Mouse (Mus musculus) c-Kit-positive CD71-positive TER-119-negative erythroid progenitor cells, embryonic 14.5 days (primary cell): ENCODE results near the gene Ptprt.

Experiments
- DNase-seq: peaks from one replicate; pipeline ENCODE4 v3.0.0-alpha.2; 2013; ENCODE audit warnings: low read depth

The Ptprt gene

DNA sequence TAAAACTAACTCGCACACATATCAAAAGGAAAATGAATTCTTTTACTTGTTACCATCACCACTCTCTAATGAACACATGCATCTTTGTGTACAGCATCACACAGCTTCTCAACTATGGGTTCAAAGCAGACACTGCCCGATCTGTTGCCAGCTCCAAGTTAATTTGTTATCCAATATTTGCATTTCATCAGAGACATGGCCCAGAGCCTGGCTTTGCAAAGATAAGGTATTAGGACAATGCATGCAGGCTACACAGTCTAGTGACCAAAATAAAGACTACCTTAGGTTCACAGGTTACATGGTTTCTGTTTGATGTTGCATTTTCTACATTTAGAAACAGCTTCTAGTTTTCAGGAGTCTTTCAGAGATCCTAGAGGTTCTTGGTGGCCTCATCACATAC, 719.0 kb downstream of the Ptprt start:
- no peak for DNase-seq

DNA sequence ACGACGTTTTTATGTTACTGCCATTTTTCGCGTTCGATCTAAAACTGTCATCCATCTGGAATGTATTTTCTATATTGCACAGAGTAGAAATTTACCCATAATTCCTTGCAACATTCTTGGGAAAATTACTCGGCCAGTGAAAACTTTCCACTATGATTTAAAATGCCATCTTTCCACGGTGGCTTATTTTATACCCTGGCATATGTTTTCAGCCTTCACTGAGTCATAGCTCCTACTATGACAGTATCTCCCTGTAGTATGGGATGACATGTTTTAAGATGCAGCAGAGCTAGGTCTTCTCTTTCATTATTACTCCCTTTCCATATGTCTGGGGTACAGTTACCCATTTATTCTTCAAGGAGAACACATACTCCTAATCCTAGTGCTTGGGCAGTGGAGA, 753.7 kb downstream of the Ptprt start:
- no peak for DNase-seq

DNA sequence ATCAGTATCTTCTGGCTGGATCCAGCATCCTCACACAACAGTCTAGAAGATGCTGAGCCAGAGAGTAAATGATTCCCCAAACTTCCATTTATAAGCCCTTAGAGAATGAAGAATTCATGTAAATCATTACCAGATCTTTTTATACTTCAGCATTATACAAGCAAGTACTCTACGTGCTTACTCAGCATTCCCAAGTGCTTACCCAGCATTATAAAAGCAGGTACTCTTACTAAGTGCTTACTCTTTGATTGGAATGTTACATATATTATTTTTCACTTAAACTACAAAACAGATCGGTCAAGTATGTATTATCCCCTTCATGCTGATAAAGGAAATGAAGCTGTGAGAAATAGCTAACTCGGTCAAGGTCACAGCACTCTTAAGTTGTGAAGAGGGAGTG, 758.8 kb downstream of the Ptprt start:
- no peak for DNase-seq

DNA sequence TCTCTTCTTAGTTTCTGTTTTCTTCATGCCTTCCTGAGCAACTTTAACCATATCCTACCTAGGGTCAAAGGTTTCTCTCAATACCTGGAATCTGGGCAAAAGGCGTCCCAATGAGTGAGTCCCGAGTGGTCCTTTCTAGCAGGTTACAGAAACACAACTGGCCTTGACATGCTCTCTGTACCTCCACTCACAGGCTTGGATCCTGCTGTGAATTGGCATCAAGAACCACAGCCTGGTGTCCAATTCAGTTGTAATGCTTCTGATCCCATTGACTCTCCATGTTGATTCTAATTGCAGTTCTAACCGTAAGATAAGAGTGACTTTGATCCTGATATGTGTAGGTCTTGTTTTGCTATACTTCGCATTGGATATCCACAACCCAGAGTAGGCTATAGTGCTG, 776.5 kb downstream of the Ptprt start:
- DNase-seq: no peak

DNA sequence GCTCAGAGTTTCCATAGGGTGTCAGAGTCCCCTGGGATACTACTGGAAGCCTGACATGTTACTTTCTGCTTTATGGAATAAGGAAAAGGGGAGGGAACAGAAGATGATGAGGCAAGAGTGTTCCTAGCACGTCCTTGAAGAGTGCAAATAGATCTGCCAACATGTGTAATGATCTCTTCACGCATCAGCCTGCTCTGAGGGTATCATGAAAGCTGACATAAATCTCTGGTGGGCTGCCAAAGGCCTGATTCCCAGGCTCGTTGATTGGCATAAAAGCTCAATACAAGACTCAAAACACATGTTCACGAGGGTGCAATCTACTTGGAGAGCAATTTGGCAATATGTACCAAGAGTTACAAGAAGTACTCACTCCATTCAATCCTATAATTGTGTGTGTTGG, 778.4 kb downstream of the Ptprt start:
- no peak for DNase-seq

DNA sequence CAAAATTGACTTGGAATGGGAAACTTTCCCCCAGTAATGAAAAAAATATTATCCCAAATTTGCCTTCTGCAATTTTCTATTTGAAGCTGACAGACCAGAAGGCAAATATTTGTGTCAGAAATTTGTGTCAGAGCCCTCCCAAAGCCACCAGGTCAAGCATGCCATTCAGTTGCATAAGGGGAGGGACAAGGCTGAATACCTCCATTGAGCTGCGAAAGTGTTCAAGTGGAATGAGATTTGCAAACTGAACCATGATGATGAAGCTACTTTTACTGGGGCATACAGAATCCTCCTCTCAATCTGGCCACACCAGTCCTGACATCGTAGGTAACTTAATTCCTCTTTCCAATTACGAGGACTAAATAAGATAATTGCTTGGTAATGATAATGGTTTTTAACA, 780.0 kb downstream of the Ptprt start:
- no peak for DNase-seq

DNA sequence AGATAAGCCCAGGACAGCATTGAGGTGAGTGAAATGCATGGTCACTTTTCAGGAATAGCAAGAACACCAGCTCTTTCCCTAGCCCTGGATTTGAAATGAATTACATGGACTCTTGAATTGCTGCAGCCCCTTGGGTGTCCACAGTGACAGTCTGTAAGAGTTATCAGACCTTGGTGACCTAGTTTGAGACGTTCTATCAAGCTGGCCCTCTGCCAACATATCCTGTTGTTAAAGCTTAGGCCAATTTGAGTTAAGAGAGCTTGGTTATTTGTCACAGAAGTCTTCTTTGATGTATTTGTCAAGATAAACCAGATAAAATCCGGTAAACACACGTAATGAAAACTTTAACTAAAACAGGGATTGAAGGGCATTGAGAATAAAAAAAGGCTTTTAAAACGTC, 795.7 kb downstream of the Ptprt start:
- no peak for DNase-seq

DNA sequence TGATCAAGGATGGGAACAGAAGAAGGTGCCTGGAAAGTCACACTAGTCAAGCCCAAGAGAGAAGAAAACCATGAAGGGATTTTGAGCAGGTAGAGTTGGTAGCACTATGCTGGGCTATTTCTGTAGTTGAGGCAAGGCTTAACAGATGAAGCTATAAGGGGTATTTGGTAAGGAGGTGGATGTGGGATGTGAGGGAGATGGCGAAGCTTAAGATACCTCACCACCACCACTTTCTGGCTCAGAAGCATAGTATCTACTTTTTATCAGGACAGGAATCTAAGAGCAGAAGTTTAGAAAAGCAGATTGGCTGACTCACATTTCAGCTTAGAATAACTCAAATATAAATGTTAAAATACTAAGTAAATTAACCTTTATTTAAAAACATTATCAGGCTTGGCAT, 802.1 kb downstream of the Ptprt start:
- no peak for DNase-seq

DNA sequence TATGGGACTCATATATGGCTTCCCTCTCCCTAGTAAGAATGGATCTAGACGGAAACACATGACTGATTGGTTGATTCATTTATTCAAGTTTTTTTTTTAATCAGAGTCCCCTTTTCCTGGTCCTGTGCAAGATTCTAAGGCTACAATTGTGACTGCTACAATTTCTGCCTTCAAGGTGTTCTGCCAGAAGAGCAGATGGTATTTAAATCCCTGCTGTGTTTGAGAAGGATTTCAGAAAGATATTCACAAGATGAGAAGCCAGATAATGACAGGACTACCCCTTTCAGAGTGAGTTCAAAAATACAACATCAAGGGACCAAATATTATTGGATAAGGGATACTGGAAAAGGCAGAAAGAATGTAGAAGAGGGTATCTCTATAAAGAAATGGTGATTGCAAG, 802.6 kb downstream of the Ptprt start:
- no peak for DNase-seq

DNA sequence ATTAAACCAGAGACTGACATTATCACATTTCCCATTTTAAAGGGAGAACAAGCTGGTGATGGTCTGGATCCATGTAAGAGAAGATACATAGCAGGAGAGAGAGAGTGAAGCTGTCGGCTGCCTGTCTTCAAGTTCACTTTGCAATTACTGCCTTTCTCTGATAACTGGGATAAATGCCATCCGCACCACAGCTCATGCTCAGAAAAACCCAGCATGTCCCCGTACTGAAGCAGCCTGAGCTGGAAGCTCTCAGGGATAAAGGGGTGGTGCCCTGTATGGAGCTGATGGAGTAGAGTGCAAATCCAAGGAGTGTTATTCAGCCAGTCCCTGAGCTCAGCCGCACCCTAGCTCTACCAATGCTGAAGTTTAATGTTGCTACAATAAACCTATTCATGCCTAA, 825.9 kb downstream of the Ptprt start:
- DNase-seq: no peak

DNA sequence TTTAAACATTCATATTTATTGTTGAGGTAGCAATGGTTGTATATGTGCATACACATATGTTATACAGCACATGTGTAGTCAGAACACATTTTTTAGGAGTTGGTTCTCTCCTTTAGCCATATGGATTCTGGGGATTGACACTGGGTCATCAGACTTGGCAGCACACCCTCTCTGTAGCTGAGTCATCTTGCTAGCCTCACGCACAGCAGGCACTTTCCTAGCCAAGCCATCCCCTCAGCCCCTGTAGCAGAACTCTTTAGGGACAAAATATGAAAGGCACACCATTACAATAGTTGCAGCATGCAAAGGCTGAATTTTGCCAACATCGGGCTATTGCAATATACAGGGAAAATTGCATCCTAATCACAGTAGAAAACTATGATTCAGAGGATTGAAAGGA, 827.1 kb downstream of the Ptprt start:
- no peak for DNase-seq

DNA sequence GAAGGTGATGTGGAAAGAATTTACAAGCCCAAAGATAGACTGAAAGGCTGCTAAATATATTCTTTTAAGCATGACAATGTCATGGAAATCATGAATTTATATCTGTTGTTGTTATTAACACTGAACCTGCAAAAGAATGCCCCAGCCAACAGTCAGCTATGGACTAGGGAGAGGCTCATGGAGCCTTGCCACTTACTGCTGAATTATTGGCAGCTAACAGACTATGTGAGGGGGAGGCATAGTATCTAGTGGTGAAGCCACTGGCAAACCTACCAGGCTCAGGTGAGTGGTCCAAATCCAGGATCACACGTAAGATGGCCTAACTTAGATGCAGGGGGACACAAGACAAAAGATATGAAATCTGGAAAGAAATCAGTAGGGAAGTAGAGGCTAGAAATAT, 847.6 kb downstream of the Ptprt start:
- DNase-seq: no peak

DNA sequence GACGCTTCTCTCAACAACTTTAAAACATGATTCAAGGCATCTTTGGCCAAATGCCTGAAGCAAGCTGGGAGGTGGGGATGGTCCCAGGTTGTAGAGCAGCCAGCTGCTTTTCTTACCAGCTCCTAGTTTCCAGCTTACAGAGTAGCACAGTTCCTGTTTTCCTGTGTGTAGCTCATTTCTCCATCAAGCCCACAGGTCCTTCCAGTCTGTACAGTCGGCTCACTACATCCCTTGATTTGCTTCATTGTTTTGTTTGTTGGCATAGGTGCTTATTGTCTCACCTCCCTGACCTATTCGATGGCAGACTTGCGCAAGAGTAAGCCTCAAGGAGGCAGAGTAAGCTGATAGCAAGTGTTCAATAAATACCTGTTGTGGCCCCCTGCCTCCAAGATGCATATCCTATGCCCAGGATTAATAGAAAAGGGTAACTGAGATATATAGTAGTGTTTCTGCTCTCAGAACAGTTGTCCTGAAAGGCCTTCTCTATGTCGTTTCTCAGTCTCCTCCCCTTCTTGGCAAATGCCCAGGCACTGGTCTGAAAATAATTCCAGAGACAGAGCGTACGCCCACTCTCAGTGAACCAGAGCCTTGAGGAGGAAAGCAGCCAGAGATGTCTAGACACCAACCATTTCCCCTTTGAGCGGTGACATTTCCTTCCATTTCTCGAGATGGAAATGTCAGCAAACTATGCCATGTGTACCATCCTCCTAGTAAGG, 852.7 kb downstream of the Ptprt start:
- DNase-seq: no peak

DNA sequence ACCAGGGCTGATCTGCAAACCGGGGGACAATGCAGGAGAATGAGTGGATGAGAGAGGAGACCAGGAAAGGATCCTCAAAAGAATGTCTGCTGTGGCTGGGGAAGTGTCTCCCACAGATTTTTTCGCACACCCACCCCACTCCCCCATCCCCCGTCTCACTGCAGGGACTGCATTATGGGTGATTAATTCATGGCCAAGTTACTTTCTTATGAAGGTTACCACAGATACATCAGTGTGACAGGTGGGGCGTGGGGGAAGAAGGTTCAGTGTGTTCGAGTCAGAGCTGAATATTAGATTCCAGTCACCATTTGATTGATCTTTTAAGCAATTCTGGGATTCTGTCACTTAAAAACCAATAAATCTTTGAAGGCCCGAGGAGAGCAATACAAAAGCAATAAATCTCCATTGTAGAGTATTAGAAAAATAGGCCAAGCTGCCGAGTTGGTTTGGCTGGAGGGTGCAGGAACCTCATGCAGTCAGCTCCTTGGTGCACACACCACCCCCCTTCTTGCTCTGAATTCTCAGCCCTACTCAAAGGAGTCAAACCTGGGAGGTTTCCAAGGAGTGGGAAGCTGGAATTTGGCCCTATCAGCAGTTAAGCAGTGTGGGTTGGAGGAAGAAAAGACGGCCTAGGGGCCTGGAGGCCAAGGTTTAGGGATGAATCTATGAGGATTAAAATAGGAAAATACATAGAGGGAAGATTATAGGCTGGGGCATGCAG, 854.5 kb downstream of the Ptprt start:
- DNase-seq: no peak

DNA sequence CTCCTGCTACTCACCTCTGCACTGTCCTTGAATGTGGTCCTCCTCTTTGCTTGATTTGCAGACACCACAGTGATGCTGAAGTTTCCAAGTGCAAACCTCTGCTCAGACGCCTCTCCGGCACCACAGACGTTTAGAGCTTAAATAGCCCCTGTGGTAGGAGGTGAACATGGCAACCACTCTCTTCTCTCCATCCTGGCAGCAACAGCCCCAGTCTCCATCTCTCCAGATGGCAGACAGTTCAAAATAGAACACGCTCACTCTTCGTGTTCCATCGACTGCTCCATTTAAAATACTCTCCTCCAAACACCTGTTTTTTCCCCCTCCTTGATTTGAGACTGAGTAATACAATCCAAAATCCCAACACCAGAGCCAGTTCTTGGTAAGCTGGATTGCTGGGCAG, 861.0 kb downstream of the Ptprt start:
- no peak for DNase-seq

DNA sequence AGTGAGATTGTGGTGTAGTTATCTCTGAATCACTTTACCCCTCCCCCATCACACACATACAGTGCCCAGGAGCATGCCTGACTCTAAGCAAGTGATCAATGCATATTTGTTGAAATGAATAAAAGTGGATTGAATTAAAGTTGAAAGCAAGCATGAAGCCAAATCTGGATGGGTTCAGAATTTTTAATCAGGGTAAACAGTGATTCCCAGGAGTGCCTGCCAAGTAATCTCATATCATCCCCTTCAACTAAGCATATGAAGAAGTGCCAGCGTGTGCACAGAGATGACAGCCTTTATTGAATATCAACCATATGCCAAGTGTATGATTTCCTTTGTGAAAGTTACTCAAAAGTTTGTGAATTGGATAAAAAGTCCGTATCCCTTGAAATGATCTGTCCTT, 893.4 kb downstream of the Ptprt start:
- no peak for DNase-seq

DNA sequence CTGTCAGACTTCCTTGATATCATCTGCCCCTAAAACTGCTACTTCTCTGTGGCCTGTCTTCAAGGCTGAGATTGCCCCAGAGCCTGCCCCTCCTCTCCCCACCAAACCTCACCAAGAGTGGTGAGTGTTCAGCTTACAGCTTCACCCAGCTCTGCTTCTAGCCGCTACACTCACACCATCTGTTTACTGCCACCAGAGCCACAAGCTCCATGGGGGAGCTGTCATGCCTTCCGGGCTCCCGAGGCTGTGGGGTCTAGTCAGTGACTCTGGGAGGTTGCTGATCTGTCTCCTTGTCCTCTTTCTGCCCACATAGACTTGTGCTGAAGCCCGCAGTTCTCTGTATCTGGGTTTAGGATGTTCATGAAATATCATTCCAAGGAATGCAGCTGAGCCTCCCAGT, 947.9 kb downstream of the Ptprt start:
- DNase-seq: no peak

DNA sequence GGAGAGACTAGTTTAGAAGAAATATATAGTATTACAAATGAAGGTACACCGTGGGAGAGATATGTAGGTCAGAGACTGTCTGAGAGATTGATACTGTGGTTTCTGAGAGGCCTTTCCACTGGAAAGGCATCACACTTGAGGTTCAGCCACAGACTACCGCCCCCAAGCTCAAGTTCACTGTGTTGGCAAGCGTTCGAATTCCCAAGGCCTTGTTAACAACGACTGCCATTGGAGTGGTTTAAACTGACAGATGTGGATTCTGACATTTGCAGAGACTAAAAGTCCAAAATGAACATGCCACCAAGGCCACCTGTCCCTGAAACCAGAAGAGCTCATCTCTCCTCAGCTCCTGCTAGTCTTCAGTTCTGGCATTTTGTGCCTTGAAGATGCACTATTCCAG, 951.6 kb downstream of the Ptprt start:
- DNase-seq: no peak

DNA sequence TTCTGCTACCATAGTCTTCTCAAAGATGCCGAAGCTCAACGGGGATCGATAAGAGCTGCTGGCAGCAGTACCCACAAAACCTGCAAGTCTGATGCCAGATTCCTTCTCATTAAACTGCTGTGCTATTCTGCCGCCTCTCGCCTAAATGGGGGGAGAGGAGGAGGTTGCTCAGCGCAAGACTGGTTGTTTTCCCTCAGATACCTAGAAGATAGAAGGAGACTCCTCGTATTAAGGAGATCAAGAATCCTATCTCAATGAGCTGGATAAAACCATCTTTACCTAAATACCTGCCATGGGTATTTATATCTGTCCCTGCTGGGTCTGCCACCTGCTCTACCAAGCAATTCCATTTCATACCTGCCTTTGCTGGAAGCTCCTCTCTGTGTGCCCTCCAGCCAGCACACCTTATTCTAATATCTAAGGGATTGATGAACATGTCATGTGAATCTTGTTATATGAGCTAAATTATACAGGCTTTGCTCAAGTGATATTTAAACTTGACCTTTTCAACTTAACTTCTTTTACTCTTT, 954.5 kb downstream of the Ptprt start:
- DNase-seq: no peak

DNA sequence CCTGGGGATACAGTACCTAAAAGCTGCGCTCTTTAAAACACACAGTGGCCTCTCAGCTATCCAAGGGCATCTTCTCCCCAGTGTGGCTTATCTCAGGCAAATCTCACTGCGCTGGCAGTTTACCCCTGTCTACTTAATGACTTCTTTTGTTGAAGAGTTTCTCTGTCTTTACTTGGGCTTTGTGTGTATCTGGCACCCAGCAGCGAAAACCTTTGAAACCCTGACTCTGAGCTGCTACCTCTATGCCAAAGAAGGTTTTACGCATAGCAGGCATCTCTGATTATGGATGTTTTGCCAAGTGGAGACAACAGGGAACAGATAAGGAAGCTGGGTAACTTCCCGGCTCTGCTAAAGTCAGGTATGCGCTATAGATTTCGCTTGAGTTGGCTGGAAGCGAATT, 956.1 kb downstream of the Ptprt start:
- DNase-seq: no peak

DNA sequence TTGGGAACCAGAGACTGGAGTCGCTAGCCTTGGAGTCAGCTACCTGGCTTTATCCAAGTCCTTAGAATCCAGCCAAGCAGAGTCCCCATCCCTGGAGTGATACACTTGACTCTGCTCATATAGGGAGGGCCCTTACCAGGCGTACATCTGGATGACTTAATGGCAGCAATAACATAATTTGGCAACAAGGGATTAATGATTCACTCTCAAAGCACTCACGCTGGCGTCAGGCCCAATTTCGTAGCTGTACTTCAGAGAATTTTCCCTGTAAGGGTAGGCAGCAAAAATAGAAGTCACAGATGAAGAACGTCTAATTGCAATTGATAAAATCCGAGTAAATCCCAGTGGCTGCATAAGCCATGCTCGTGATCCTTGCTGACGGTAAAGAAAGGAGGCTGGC, 956.5 kb downstream of the Ptprt start:
- no peak for DNase-seq

DNA sequence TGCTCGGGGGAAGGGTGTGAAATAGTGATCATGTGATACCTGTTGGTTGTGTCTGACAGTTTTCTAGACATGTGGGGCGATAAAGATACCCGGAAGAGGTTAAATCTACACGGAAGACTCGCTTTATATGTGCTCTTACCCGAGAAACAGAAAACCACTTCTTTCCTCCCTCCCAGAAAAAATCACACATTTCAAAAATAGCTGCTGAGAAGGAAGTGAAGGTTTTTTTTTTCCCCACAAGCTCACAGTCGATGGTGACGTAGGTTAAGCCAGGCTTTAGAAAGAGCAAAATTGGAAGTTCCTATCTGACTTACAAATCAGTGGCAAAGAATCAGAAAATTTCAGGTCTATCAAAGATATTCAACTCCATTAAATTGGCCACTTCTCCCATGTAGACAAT, 965.1 kb downstream of the Ptprt start:
- DNase-seq: no peak

DNA sequence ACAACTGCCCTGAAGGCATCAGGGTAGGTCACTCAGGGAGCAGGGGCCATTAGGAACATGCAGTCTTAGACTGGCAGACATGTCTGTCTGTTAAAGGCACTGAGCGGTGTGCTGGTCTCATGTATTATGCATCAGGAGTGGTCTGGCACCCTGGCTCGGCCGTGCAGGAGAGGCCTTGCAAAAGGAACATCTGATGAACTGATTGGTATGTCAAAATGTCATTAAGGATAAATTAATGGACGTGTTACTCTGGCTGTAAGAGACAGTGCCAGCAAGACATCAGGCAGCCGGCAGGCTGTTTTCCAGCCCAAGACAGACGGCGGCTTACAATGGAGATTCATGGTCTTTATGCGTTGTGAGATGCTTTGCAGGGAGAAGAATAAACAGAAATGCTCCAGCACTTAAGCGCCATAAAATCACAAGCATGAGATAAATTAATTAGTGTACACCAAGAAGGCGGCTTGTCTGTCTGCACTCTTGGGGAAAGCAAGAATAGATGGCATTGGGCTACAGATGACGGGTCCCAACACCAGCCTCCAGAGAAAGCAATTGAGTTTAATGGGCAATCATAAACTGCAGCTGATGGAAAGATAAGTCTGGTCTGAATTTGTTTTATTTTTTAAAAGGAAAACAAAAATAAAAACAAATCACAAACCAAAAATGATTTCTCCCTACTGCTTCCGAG, 992.5 kb downstream of the Ptprt start:
- DNase-seq: no peak
